Mouse (Mus musculus) cerebellum, adult 2 months (tissue): ENCODE measurements at regions not wholly inside any gene's neighbourhood (a gene's known extent, or its start where the extent isn't known, plus 50 kb on each side); places are given as distances from the start of the nearest gene placed in this dataset.

Experiments
- CTCF ChIP-seq: fragments of 200-500 bp; IDR thresholded peaks from 2 replicates; pipeline ENCODE4 v1.5.1; 2011; ENCODE audit warnings: low read depth, mild to moderate bottlenecking, control low read depth, low read length, moderate library complexity, borderline replicate concordance; ENCODE audit not compliant: insufficient read depth
- POLR2A ChIP-seq: fragments of 200-500 bp; IDR thresholded peaks from 2 replicates; pipeline ENCODE4 v1.6.1; 2011; ENCODE audit warnings: low read length, control low read depth, borderline replicate concordance; ENCODE audit not compliant: insufficient read depth

DNA sequence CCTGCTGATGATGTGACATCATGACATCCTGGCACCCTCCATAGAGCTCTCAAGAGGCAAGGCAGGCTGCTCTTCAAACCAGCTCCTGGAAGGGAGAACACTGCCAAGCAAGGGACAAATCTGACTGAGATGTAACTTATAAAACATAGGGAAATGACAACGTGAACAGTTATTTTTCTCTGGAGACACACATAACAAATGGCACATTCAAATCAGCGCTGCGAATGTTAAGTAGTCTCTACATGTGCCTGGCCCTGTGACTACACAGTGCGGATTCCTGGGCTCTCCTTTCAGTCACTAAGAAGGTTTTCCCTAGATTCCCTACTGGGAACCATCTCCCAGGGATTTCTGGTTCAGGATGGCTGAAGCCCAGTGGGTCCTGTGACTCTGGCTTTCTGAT lies 121.4 kb upstream of the Npvf start:
- no peak for TF ChIP-seq POLR2A
- TF ChIP-seq CTCF = no peak
